8 mouse cellular contexts compared by ENCODE assay signal in genomic region chr14:124195331-124195730, GRCm38 (mm10).
DNase-seq lines count a peak whose midpoint lies in the region; ATAC-seq and TF ChIP-seq lines count a peak whose summit lies in the region.
"Had no signal": no experiment of that assay in that cellular context is flagged by ENCODE, and none has a peak within 500 bp of the region (broad histone marks: within the 10 kb centered on the region; RNA-seq: fewer than 3 reads in every experiment).

No protein-coding gene starts in this region.

- no peaks in the 10 kb centered on the region for H3K4me1 ChIP-seq in liver, embryonic 11.5 days (replicated peaks; ENCODE audit: control insufficient read depth, insufficient read depth, low read length)
- H3K4me1 ChIP-seq in liver, postnatal 0 days (ENCODE audit: insufficient read depth) = no peaks in the 10 kb centered on the region
- peaks cover 15% of the 10 kb centered on the region for H3K4me1 ChIP-seq in embryonic facial prominence, embryonic 10.5 days
- H3K4me1 ChIP-seq in midbrain, embryonic 10.5 days = peaks cover 19% of the 10 kb centered on the region

- WGBS in liver, embryonic 11.5 days = 28% methylated on average over 10 of the region's 10 CpGs
- 28% methylated on average over 10 of the region's 10 CpGs for WGBS in liver, postnatal 0 days (ENCODE audit: insufficient replicate concordance)
- 30% methylated on average over 10 of the region's 10 CpGs for WGBS in embryonic facial prominence, embryonic 10.5 days
- WGBS in midbrain, embryonic 10.5 days = 33% methylated on average over 10 of the region's 10 CpGs

- H3K36me3 ChIP-seq in liver, embryonic 11.5 days (ENCODE audit: control insufficient read depth, insufficient read depth, low read length) = no peaks in the 10 kb centered on the region
- no peaks in the 10 kb centered on the region for H3K36me3 ChIP-seq in liver, postnatal 0 days (replicated peaks; ENCODE audit: insufficient read depth, low read length)
- no peaks in the 10 kb centered on the region for H3K36me3 ChIP-seq in embryonic facial prominence, embryonic 10.5 days (replicated peaks)
- no peaks in the 10 kb centered on the region for H3K36me3 ChIP-seq in midbrain, embryonic 10.5 days
- H3K36me3 ChIP-seq: limb, embryonic 13.5 days had no signal

- H3K27me3 ChIP-seq in liver, embryonic 11.5 days (replicated peaks; ENCODE audit: control insufficient read depth, insufficient read depth, low read length) = peaks cover 21% of the 10 kb centered on the region
- H3K27me3 ChIP-seq in liver, postnatal 0 days (ENCODE audit: insufficient read depth, low read length) = peaks cover 7% of the 10 kb centered on the region; the same call in 1 of the 2 replicates
- H3K27me3 ChIP-seq in embryonic facial prominence, embryonic 10.5 days (replicated peaks; ENCODE audit: low read depth, poor library complexity, severe bottlenecking) = peaks cover 42% of the 10 kb centered on the region
- peaks cover 32% of the 10 kb centered on the region for H3K27me3 ChIP-seq in midbrain, embryonic 10.5 days (ENCODE audit: low read depth, poor library complexity, severe bottlenecking)

- TF ChIP-seq CTCF in liver, postnatal 0 days (IDR thresholded peaks at IDR 0.05; ENCODE audit: low read depth) = no peak
- no peak for TF ChIP-seq CTCF in gastrocnemius, adult 2 months (IDR thresholded peaks at IDR 0.05)

- H3K9me3 ChIP-seq in liver, embryonic 11.5 days (ENCODE audit: control insufficient read depth, low read length) = no peaks in the 10 kb centered on the region
- H3K9me3 ChIP-seq in liver, postnatal 0 days (ENCODE audit: low read length) = no peaks in the 10 kb centered on the region
- no peaks in the 10 kb centered on the region for H3K9me3 ChIP-seq in embryonic facial prominence, embryonic 10.5 days
- no peaks in the 10 kb centered on the region for H3K9me3 ChIP-seq in midbrain, embryonic 10.5 days (replicated peaks)
- H3K9me3 ChIP-seq: limb, embryonic 13.5 days had no signal

- H3K9ac ChIP-seq in liver, embryonic 11.5 days (ENCODE audit: low read depth, low read length) = no peak overlapping the region
- no peak overlapping the region for H3K9ac ChIP-seq in liver, postnatal 0 days (replicated peaks)
- H3K9ac ChIP-seq: limb, embryonic 13.5 days had no signal

- peak; percentile 32 for DNase-seq in liver, embryonic 11.5 days (ENCODE audit: low spot score)
- no peak for DNase-seq in liver, postnatal 0 days
- peak; percentile 60 for DNase-seq in embryonic facial prominence, embryonic 10.5 days (ENCODE audit: low spot score)
- DNase-seq in midbrain, embryonic 10.5 days (ENCODE audit: low spot score) = peak; percentile 29
- DNase-seq in T-cell, adult 2 months (ENCODE audit: low spot score) = no peak
- DNase-seq in thymus, adult 18-20 months = no peak
- DNase-seq in gastrocnemius, adult 2 months = no peak

- TF ChIP-seq EP300 in liver, postnatal 0 days (IDR thresholded peaks at IDR 0.05; ENCODE audit: low read depth) = no peak

- H3K4me3 ChIP-seq in liver, embryonic 11.5 days (ENCODE audit: low read depth, low read length) = no peak overlapping the region
- H3K4me3 ChIP-seq in liver, postnatal 0 days (ENCODE audit: low read depth, low read length) = no peak overlapping the region
- H3K4me3 ChIP-seq in embryonic facial prominence, embryonic 10.5 days = no peak overlapping the region
- H3K4me3 ChIP-seq in midbrain, embryonic 10.5 days = no peak overlapping the region
- no peak overlapping the region for H3K4me3 ChIP-seq in gastrocnemius, adult 2 months
- H3K4me3 ChIP-seq: limb, embryonic 13.5 days had no signal

- no peak for ATAC-seq in liver, embryonic 11.5 days (replicated peaks; ENCODE audit: low FRiP score)
- ATAC-seq in liver, postnatal 0 days = no peak

- intact Hi-C loops in gastrocnemius, adult 2 months (cut with DNase I) = no loop called here

- H3K4me2 ChIP-seq in liver, embryonic 11.5 days = no peak overlapping the region
- no peak overlapping the region for H3K4me2 ChIP-seq in liver, postnatal 0 days (ENCODE audit: low read depth, low read length)
- H3K4me2 ChIP-seq: limb, embryonic 13.5 days had no signal

- H3K27ac ChIP-seq in liver, embryonic 11.5 days (ENCODE audit: low read depth, low read length) = no peak overlapping the region
- no peak overlapping the region for H3K27ac ChIP-seq in liver, postnatal 0 days (ENCODE audit: low read depth)
- no peak overlapping the region for H3K27ac ChIP-seq in embryonic facial prominence, embryonic 10.5 days (replicated peaks)
- H3K27ac ChIP-seq in midbrain, embryonic 10.5 days (replicated peaks) = no peak overlapping the region
- H3K27ac ChIP-seq in gastrocnemius, adult 2 months = no peak overlapping the region
- H3K27ac ChIP-seq: limb, embryonic 13.5 days had no signal

Comparison
In these comparisons a context has a peak if more than half of its experiments do, and no peak if none do; other contexts are left out.
1. DNase-seq: peak in liver, embryonic 11.5 days (single experiment), embryonic facial prominence, embryonic 10.5 days (single experiment) and midbrain, embryonic 10.5 days (single experiment); none in liver, postnatal 0 days (single experiment), T-cell, adult 2 months (single experiment), thymus, adult 18-20 months (0 of 2) and gastrocnemius, adult 2 months (single experiment).